Mouse (Mus musculus) megakaryocyte, embryonic 14.5 days (primary cell): Measurements from ENCODE around the gene Exo1. TPM values are rescaled to one million over a fixed set of nuclear protein-coding genes. Genes with fewer than 3 reads are reported as not detected.
A peak's percentile ranks its signal among the peaks of the same experiment; 100 is the strongest.

Experiments
- H3K27me3 ChIP-seq: replicated peaks from 2 replicates; pipeline ENCODE3; 2012; ENCODE audit warnings: inconsistent platforms
- H3K36me3 ChIP-seq: replicated peaks from 2 replicates; pipeline ENCODE3; 2012; ENCODE audit warnings: low read length, inconsistent platforms, mixed read lengths
- H3K4me1 ChIP-seq: 2 replicates; pipeline ENCODE4 v1.6.1; 2012; ENCODE audit warnings: inconsistent platforms
- H3K4me3 ChIP-seq: replicated peaks from 2 replicates; pipeline ENCODE3; 2012; ENCODE audit warnings: moderate library complexity, mild to moderate bottlenecking, inconsistent platforms
- H3K9me3 ChIP-seq: 2 replicates; pipeline ENCODE4 v1.6.1; 2012; ENCODE audit warnings: inconsistent platforms
- FLI1 ChIP-seq: IDR thresholded peaks from 2 replicates; pipeline ENCODE4 v1.6.1; 2012; ENCODE audit warnings: low read length, inconsistent platforms, mixed read lengths
- GATA1 ChIP-seq: IDR thresholded peaks from 3 replicates; pipeline ENCODE4 v1.6.1; 2012; ENCODE audit warnings: mixed read lengths, low read length, inconsistent platforms, borderline replicate concordance
- polyA plus RNA-seq: library from polyadenylated mRNA; stranded (reverse); fragments of >175 nt; gene quantifications from 2 replicates; pipeline ENCODE4 v1.2.3, GENCODE M21; 2012; ENCODE audit warnings: low replicate concordance; ENCODE audit not compliant: insufficient read depth

The Exo1 gene
- polyA plus RNA-seq, result 0.58 TPM in 1 of 2 replicates, not detected in the other

- Histone ChIP-seq H3K36me3 (peaks cover 35% of the 10 kb centered on the region), H3K27me3 (no peaks in the 10 kb centered on the region), H3K9me3 (no peaks in the 10 kb centered on the region), H3K4me3 (peak within 1 kb of the TSS; percentile 97), H3K4me1 (peaks cover 20% of the 10 kb centered on the region)
- TF ChIP-seq FLI1 (no peak; the same call in none of the 2 replicates), GATA1 (no peak)
Observed at GRCm38 (mm10) chr1:175880453-175881296, at the start of gene Exo1. Gene Exo1, plus strand, starts transcription at chr1:175880581.

GRCm38 (mm10) chr1:175855515-175855914, 24.9 kb upstream of the Exo1 start:
- Histone ChIP-seq H3K36me3 (no peaks in the 10 kb centered on the region), H3K27me3 (no peaks in the 10 kb centered on the region), H3K9me3 (0 out of 2 replicates have a peak, but pooled peaks cover 3% of the 10 kb centered on the region), H3K4me3 (peak overlapping the region; percentile 46), H3K4me1 (peaks cover 5% of the 10 kb centered on the region; the same call in 1 of the 2 replicates)
- no peak for TF ChIP-seq GATA1
- TF ChIP-seq FLI1, result no peak

- H3K27me3 ChIP-seq, result no peaks in the 10 kb centered on the region
- peaks cover 12% of the 10 kb centered on the region for H3K4me1 ChIP-seq
- no peak overlapping the region for H3K4me3 ChIP-seq
- H3K36me3 ChIP-seq, result no peaks in the 10 kb centered on the region
- H3K9me3 ChIP-seq, result no peaks in the 10 kb centered on the region
- no peak for TF ChIP-seq GATA1
- no peak for TF ChIP-seq FLI1
Observed at GRCm38 (mm10) chr1:175867050-175867449, 13.3 kb upstream of the Exo1 start.

DNA sequence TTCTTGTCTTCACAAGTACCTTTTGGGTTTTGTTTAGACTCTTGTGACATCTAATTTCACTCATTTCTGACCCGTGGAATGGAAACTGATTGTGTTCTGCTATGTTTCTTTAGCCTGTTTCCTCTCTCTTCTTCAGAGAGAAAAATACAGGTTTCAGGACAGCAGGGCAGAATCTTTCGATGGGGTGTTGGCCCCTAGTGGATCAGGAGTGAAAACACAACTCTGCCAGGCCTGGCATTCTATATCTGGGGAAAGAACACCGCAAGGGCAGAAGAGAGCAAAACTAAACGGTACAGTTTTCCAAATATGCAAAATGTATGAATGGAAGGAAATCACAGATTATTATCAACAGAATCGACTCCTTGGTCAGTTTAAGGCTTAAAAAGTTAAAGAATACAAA, 12.8 kb upstream of the Exo1 start:
- H3K4me1 ChIP-seq, result peaks cover 12% of the 10 kb centered on the region
- no peak for TF ChIP-seq FLI1
- TF ChIP-seq GATA1, result no peak
- H3K36me3 ChIP-seq, result no peaks in the 10 kb centered on the region
- H3K4me3 ChIP-seq, result no peak overlapping the region
- no peaks in the 10 kb centered on the region for H3K9me3 ChIP-seq
- no peaks in the 10 kb centered on the region for H3K27me3 ChIP-seq

GRCm38 (mm10) chr1:175870716-175871115, 9.7 kb upstream of the Exo1 start:
- Histone ChIP-seq H3K9me3 (no peaks in the 10 kb centered on the region), H3K4me3 (no peak overlapping the region), H3K27me3 (no peaks in the 10 kb centered on the region), H3K36me3 (no peaks in the 10 kb centered on the region), H3K4me1 (peaks cover 6% of the 10 kb centered on the region)
- TF ChIP-seq FLI1, result no peak

- peaks cover 6% of the 10 kb centered on the region for H3K4me1 ChIP-seq
- H3K9me3 ChIP-seq, result no peaks in the 10 kb centered on the region
- no peak overlapping the region for H3K4me3 ChIP-seq
- no peaks in the 10 kb centered on the region for H3K36me3 ChIP-seq
- TF ChIP-seq GATA1, result no peak
- no peaks in the 10 kb centered on the region for H3K27me3 ChIP-seq
Observed at GRCm38 (mm10) chr1:175872028-175872816, 8.2 kb upstream of the Exo1 start.

DNA sequence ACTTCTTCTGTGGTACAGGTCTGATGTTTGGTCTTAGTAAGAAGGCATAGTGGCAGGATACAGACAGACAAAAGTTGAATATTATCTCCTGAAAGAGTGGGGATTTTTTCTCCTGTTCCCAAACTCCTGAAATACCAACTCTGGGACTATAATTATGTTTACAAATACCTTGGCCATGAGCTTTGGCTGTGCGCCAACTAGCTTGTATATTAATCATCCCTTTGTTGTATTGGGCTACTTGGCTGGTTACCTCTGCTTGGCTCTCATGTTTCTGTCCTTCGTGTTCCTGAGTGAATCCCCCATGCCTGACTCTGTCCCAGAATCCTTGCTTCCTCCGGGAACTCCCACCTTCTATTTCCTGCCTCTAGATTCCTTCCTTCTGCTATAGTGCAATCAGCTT, 3.0 kb downstream of the Exo1 start:
- no peaks in the 10 kb centered on the region for H3K27me3 ChIP-seq
- H3K4me1 ChIP-seq, result peaks cover 20% of the 10 kb centered on the region
- no peaks in the 10 kb centered on the region for H3K9me3 ChIP-seq
- no peak overlapping the region for H3K4me3 ChIP-seq
- peaks cover 56% of the 10 kb centered on the region for H3K36me3 ChIP-seq
- no peak for TF ChIP-seq FLI1
- TF ChIP-seq GATA1, result no peak

DNA sequence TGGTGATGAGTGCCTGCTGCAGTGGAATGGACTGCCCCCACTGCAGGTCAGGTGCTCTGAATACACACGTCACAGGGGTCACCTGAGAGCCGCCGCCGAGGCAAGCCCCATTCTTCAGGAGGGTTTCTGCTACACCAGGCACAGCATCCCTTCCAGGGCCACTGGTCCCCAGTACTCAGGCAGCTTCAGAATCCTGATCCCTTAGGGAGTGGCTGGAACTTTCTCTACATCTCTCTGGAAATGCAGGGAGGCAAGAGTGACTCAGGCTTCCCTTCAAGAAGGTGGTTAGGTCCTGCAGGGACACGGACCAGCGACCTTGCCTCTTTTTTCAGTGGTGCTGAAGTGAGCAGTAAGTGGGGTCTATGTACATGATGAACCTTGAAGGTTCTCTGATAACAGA, 12.9 kb downstream of the Exo1 start:
- TF ChIP-seq FLI1 (no peak), GATA1 (no peak)
- Histone ChIP-seq H3K9me3 (no peaks in the 10 kb centered on the region), H3K4me1 (no peaks in the 10 kb centered on the region), H3K27me3 (no peaks in the 10 kb centered on the region), H3K36me3 (peaks cover 73% of the 10 kb centered on the region), H3K4me3 (no peak overlapping the region)

- Histone ChIP-seq H3K36me3 (peaks cover 72% of the 10 kb centered on the region), H3K9me3 (no peaks in the 10 kb centered on the region), H3K27me3 (no peaks in the 10 kb centered on the region), H3K4me3 (no peak overlapping the region), H3K4me1 (no peaks in the 10 kb centered on the region)
- TF ChIP-seq FLI1, result no peak
- no peak for TF ChIP-seq GATA1
Observed at GRCm38 (mm10) chr1:175893726-175894125, 13.3 kb downstream of the Exo1 start.

DNA sequence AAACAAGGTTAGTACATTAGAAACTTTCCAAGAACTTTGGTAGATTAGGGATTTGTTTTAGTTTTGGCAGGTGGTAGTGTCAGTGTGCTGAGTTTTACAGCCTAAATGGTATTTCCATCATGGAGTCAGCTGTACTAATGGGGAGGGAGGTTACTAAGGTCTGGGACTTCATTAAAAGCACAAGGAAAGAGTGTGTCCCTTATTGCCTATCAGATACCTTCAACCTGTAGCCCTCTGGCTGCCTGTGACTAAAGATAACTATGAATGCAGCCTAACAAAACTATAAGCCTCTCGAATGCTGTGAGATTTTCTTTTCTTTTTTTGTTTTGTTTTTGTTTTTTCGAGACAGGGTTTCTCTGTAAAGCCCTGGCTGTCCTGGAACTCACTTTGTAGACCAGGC, 30.8 kb downstream of the Exo1 start:
- no peak overlapping the region for H3K4me3 ChIP-seq
- no peaks in the 10 kb centered on the region for H3K9me3 ChIP-seq
- H3K27me3 ChIP-seq, result peaks cover 5% of the 10 kb centered on the region
- 0 out of 2 replicates have a peak, but pooled peaks cover 3% of the 10 kb centered on the region for H3K4me1 ChIP-seq
- H3K36me3 ChIP-seq, result peaks cover 43% of the 10 kb centered on the region
- TF ChIP-seq FLI1 (no peak), GATA1 (no peak)
